Mouse (Mus musculus): Measurements from ENCODE around the gene Syne3. TPM values are rescaled to one million over a fixed set of nuclear protein-coding genes. Genes with fewer than 3 reads are reported as not detected.

Syne3 gene
- total RNA-seq, 2 experiments from 2014 or later: 17.8 to 26.9 TPM

GRCm38 (mm10) chr12:104972860-104973259 lies 36.7 kb downstream of the Syne3 start:
- ATAC-seq (ENCODE audit: poor library complexity, severe bottlenecking): no peak

- ATAC-seq (ENCODE audit: poor library complexity, severe bottlenecking): peak; percentile 54
Measured at GRCm38 (mm10) chr12:104969618-104970017, 40.0 kb downstream of the Syne3 start.

DNA sequence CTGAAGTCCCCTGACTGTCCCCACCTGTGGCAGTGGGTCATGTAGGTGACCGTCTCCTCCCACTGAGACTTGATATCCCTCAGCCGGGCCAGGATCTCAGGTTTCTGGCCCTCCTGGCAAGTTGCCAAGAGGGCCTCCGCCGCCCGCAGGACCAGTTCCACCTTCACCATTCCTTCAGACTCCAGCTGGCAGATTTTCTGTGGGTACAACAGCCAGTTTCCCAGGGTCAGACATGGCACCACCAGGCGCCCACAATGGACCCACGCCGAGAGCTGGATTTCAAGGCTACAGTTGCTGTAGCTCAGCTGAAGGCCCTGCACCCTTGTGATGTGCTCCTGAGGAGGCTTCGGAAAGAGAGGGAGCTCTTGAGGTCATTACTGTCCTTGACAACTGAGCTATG lies 40.4 kb downstream of the Syne3 start:
- no peak for ATAC-seq (ENCODE audit: poor library complexity, severe bottlenecking)

- no peak for ATAC-seq (ENCODE audit: poor library complexity, severe bottlenecking)
Measured at GRCm38 (mm10) chr12:104964953-104965911, 44.4 kb downstream of the Syne3 start.

- no peak for ATAC-seq (ENCODE audit: poor library complexity, severe bottlenecking)
Measured at GRCm38 (mm10) chr12:104960421-104960820, 49.2 kb downstream of the Syne3 start.

DNA sequence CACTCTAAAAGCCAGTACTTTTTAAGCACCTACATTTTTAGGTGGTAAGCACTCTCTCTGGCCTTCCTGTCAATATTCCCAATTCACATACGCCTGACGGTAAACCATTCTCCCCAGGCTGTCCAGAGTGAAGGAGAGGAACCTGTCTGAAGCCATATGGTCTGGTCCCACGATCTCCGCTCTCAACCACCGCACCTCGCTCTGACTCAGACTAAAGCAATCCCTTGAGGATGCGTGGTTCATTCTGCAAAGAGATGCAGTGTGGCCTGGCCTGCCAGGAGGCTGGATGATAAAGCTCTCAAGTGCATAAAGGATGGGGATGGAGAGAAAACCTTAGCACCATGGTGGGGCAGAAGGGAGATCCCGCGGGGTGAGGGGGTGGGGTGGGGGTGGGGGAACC lies 49.6 kb downstream of the Syne3 start:
- ATAC-seq (ENCODE audit: poor library complexity, severe bottlenecking): no peak

GRCm38 (mm10) chr12:104958263-104958662 lies 51.3 kb downstream of the Syne3 start:
- no peak for ATAC-seq (ENCODE audit: poor library complexity, severe bottlenecking)

- ATAC-seq (ENCODE audit: poor library complexity, severe bottlenecking): no peak
Measured at GRCm38 (mm10) chr12:104957165-104957564, 52.4 kb downstream of the Syne3 start.

- no peak for ATAC-seq (ENCODE audit: poor library complexity, severe bottlenecking)
Measured at GRCm38 (mm10) chr12:104956406-104956805, 53.2 kb downstream of the Syne3 start.

DNA sequence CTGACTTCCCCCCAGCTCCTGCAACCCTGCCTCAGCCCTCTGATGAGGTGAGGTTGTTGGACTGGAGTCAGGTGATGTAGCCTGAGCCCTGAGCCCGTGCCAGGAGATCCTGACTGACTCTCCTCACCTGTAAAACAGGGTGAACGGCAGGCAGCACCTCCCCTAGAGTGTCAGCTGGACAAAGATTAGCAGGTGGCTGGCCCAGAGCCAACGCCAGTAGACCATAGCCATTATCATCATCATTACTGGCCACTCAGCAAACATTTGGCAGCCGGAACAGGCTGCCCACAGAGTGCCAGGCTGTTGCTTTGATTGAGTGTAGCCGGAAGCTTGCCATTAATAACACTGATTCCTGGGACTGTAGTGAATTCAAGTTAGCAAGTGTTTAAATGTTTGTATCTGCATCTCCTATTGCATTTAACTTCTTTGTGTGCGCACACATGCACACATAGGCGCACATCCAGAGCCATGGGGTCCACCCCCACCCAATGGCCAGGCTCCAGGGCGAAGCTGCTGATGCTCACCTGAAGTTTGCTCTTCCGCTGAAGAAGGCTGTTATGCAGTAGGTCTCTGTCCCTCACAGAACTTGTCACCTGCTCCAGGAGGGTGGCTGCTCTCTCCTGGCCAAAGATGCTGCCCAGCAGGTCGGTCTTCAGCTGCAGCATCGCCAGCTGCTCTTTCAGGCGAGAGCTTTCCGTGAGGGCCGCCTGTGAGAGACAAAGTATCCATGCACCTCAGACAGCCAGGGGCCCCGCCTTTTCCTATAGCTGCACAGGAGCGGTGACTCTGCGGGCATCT lies 54.4 kb downstream of the Syne3 start:
- no peak for ATAC-seq (ENCODE audit: poor library complexity, severe bottlenecking)

DNA sequence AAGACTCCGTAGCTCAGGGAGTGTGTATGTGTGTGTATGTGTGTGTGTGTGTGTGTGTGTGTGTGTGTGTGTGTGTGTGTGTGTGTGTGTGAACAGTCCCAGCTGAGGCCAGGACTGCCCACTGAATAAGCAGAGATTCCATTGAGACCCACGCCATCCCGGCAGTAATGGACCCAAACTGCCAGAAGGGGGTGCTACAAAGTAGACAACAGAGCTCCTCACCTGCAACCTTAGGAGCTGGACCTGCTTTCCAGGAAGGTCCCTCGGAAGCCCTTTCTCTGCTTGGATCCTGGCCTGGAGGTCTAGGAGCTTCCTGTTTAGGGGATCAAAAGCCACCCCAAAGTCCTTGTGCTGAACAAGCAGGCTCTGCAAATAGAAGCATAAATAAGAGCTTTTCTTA lies 55.7 kb downstream of the Syne3 start:
- peak; percentile 67 for ATAC-seq (ENCODE audit: poor library complexity, severe bottlenecking)

- peak; percentile 88 for ATAC-seq (ENCODE audit: poor library complexity, severe bottlenecking)
Measured at GRCm38 (mm10) chr12:104952458-104952857, 57.2 kb downstream of the Syne3 start.

DNA sequence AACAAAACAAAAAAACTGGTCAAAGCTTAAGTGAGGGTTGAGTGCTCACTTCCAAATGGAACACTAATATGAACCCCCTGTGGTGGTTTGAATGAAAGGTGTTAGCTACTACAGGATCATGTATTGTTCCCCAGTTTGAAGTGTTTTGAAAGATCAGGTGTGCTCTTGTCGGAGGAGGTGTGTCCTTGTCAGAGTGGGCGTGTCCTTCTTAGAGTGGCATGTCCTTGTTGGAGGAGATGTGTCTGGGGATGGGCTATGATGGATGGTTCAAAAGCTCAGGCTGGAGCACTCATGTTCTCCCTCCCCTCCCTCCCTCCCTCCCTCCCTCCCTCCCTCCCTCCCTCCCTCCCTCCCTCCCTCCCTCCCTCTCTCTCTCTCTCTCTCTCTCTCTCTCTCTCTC lies 61.7 kb downstream of the Syne3 start:
- ATAC-seq (ENCODE audit: poor library complexity, severe bottlenecking): no peak

DNA sequence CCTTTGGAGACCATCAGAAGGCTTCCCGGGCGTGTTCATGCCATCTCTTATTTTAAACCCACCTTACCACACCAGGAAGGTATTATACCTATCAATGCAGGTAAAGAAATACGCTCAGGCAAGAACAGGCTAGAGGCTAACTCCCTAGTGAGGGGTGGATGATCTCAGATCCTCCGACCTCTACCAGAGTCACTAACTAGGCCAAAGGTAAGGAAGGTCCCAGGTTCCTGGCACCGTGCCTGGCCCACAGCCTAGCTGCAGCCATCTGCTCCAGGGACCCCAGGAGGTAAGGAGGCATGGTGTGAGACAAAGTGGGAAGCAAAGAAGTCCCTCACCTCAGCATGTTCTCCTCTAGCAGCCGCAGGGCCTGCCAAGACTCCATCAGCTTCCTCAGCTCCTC lies 63.4 kb downstream of the Syne3 start:
- ATAC-seq (ENCODE audit: poor library complexity, severe bottlenecking): no peak

DNA sequence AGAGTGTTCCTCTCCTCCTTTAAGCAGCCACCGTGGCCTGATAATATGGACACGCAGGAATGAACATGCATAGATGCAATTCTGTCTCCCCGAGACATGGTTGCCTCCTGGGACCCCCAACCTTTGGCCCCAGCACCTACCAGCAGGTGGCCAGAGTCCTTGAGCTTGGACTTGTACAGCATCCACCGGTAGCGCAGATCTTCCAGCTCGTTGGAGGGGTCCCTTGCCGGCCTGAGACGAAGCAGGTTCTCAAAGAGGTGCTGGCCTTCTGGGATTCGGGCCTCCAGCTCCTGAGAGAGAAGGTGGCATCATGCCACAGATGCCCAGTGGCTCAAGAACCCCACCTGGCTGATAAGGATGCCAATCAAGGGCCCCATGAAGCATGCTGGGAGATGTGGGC lies 69.1 kb downstream of the Syne3 start:
- ATAC-seq (ENCODE audit: poor library complexity, severe bottlenecking): no peak

GRCm38 (mm10) chr12:104940027-104940386 lies 69.6 kb downstream of the Syne3 start:
- no peak for ATAC-seq (ENCODE audit: poor library complexity, severe bottlenecking)

- peak; percentile 82 for ATAC-seq (ENCODE audit: poor library complexity, severe bottlenecking)
Measured at GRCm38 (mm10) chr12:104939372-104940026, 70.1 kb downstream of the Syne3 start.

DNA sequence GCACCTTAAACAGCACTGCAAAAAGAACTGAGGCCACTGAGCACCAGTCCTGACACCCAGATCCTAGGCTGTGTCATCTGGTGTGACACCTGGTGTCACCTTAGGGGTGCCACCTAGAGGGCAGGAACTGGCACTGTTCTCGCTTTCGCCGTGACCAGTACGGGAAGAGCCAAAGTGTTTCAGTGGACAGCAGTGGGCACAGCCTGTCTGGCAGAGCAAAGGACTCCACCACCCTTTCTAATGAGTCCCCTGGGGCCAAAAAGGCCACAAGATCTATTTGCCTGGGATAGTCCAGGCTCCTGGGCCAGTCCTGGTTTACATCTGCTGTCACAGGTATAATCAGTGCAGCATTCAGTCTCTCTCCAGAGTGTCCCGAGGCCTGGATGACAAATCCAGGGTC lies 70.7 kb downstream of the Syne3 start:
- ATAC-seq (ENCODE audit: poor library complexity, severe bottlenecking): no peak

- ATAC-seq (ENCODE audit: poor library complexity, severe bottlenecking): no peak
Measured at GRCm38 (mm10) chr12:104936223-104936622, 73.4 kb downstream of the Syne3 start.

DNA sequence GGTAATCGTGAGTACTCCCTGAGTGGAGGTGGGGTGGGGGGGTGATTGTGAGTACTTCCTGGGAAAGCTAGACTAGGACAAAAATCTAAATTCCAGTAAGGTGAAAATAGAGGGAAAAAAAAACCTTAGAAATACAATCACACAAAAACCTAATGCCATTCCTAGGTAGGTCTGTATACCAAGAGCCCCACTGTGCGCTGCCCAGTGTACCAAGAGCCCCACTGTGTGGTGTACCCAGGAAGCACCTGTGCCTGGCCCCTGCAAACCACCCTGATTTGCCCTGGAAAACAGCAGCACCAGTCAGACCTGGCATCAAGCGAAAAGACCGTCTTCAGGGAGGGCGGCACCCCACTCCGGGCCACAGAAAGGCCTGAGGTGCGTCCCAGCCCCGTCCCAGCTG lies 74.5 kb downstream of the Syne3 start:
- ATAC-seq (ENCODE audit: poor library complexity, severe bottlenecking): no peak

GRCm38 (mm10) chr12:104933800-104934199 lies 75.8 kb downstream of the Syne3 start:
- no peak for ATAC-seq (ENCODE audit: poor library complexity, severe bottlenecking)

Measured in megakaryocyte, adult 5-6 weeks (primary cell).